Mouse (Mus musculus) CH12F3 (cell line): Measurements from ENCODE around the gene Sfi1.
"Not testable (repeated sequence)": the region's sequence is repeated elsewhere in the genome, so short reads cannot be mapped to it uniquely, and the experiment has no call there.

ENCODE experiments used
- in situ Hi-C: fragments of 300-500 bp; cut with MboI; formaldehyde crosslinking; loops from 2 replicates; pipeline ENCODE4 v1.14.3; 2020; ENCODE audit warnings: low sequenced_read_pairs

The Sfi1 gene

GRCm38 (mm10) chr11:3104501-3105260 is 88.6 kb downstream of the Sfi1 start:
- in situ Hi-C loops, result not testable (repeated sequence)

GRCm38 (mm10) chr11:3103619-3104164 is 89.6 kb downstream of the Sfi1 start:
- in situ Hi-C loops, result no loop called here

- in situ Hi-C loops, result not testable (repeated sequence)
Measured at GRCm38 (mm10) chr11:3102626-3103025, 90.6 kb downstream of the Sfi1 start.

GRCm38 (mm10) chr11:3101875-3102494 is 91.3 kb downstream of the Sfi1 start:
- in situ Hi-C loops, result no loop called here

- in situ Hi-C loops, result no loop called here
Measured at GRCm38 (mm10) chr11:3101072-3101874, 92.0 kb downstream of the Sfi1 start.

- in situ Hi-C loops, result not testable (repeated sequence)
Measured at GRCm38 (mm10) chr11:3100066-3100645, 93.1 kb downstream of the Sfi1 start.
